Mouse (Mus musculus) right cerebral cortex, postnatal 4 days (tissue): ENCODE measurements around the gene Gnb1l.
A peak's percentile ranks its signal among the peaks of the same experiment; 100 is the strongest.
"Not testable (repeated sequence)": the region's sequence is repeated elsewhere in the genome, so short reads cannot be mapped to it uniquely, and the experiment has no call there.

Experiments used
- DNase-seq: peaks from one replicate; pipeline ENCODE4 v3.0.0-alpha.2; 2022

Gene Gnb1l

GRCm38 (mm10) chr16:18484386-18484785, 14.1 kb upstream of the Gnb1l start:
- no peak for DNase-seq

GRCm38 (mm10) chr16:18484794-18485435, 13.6 kb upstream of the Gnb1l start:
- DNase-seq: no peak

- no peak for DNase-seq
Measured at GRCm38 (mm10) chr16:18486126-18486525, 12.4 kb upstream of the Gnb1l start.

- DNase-seq: no peak
Measured at GRCm38 (mm10) chr16:18490281-18490680, 8.2 kb upstream of the Gnb1l start.

GRCm38 (mm10) chr16:18490894-18491293, 7.6 kb upstream of the Gnb1l start:
- no peak for DNase-seq

GRCm38 (mm10) chr16:18497865-18498515, 523 bp upstream of the Gnb1l start:
- peak; percentile 12 for DNase-seq

- no peak for DNase-seq
Measured at GRCm38 (mm10) chr16:18498996-18499395, 483 bp downstream of the Gnb1l start.

GRCm38 (mm10) chr16:18501531-18501930, 3.0 kb downstream of the Gnb1l start:
- no peak for DNase-seq

- no peak for DNase-seq
Measured at GRCm38 (mm10) chr16:18503566-18504342, 5.2 kb downstream of the Gnb1l start.

- no peak for DNase-seq
Measured at GRCm38 (mm10) chr16:18506524-18507199, 8.1 kb downstream of the Gnb1l start.

- DNase-seq: no peak
Measured at GRCm38 (mm10) chr16:18507200-18507549, 8.7 kb downstream of the Gnb1l start.

GRCm38 (mm10) chr16:18511741-18512140, 13.2 kb downstream of the Gnb1l start:
- no peak for DNase-seq

GRCm38 (mm10) chr16:18513508-18513907, 15.0 kb downstream of the Gnb1l start:
- no peak for DNase-seq

GRCm38 (mm10) chr16:18518091-18518490, 19.6 kb downstream of the Gnb1l start:
- DNase-seq: peak; percentile 24

- no peak for DNase-seq
Measured at GRCm38 (mm10) chr16:18523563-18524245, 25.2 kb downstream of the Gnb1l start.

GRCm38 (mm10) chr16:18528656-18529055, 30.1 kb downstream of the Gnb1l start:
- DNase-seq: no peak

- DNase-seq: not testable (repeated sequence)
Measured at GRCm38 (mm10) chr16:18533061-18533460, 34.5 kb downstream of the Gnb1l start.

GRCm38 (mm10) chr16:18537407-18537990, 39.0 kb downstream of the Gnb1l start:
- no peak for DNase-seq

- no peak for DNase-seq
Measured at GRCm38 (mm10) chr16:18539281-18539680, 40.8 kb downstream of the Gnb1l start.

GRCm38 (mm10) chr16:18543151-18543829, 44.8 kb downstream of the Gnb1l start:
- DNase-seq: peak; percentile 39

GRCm38 (mm10) chr16:18547891-18548290, 49.4 kb downstream of the Gnb1l start:
- DNase-seq: no peak

- no peak for DNase-seq
Measured at GRCm38 (mm10) chr16:18551604-18552003, 53.1 kb downstream of the Gnb1l start.
